Mouse (Mus musculus): ENCODE results near the gene Zfp867. TPM values are rescaled to one million over a fixed set of nuclear protein-coding genes. Genes with fewer than 3 reads are reported as not detected.

Gene Zfp867
- polyA plus RNA-seq, 1 experiment from 2014 or later, result 5.9 TPM

GRCm38 (mm10) chr11:59450230-59450771, 22.0 kb downstream of the Zfp867 start:
- Histone ChIP-seq H3K36me3 (peaks cover 46% of the 10 kb centered on the region), H3K4me1 (peaks cover 31% of the 10 kb centered on the region), H3K4me3 (peak overlapping the region; percentile 78), H3K27me3 (ENCODE audit: insufficient read depth, poor library complexity, severe bottlenecking) (no peaks in the 10 kb centered on the region), H3K9me3 (no peaks in the 10 kb centered on the region), H3K27ac (peak overlapping the region; percentile 91)
- DNase-seq (ENCODE audit: low spot score), result no peak
- WGBS, result under 1% methylated on average over 38 of the region's 38 CpGs

GRCm38 (mm10) chr11:59449741-59450229, 22.5 kb downstream of the Zfp867 start, which contains the start of gene Jmjd4:
Gene Jmjd4, plus strand, starts transcription at chr11:59450045.
- no peaks in the 10 kb centered on the region for H3K9me3 ChIP-seq
- H3K36me3 ChIP-seq, result peaks cover 42% of the 10 kb centered on the region
- H3K4me3 ChIP-seq, result peak within 1 kb of the TSS; percentile 78
- peak; percentile 95 for DNase-seq (ENCODE audit: low spot score)
- H3K4me1 ChIP-seq, result peaks cover 31% of the 10 kb centered on the region
- peak within 1 kb of the TSS; percentile 91 for H3K27ac ChIP-seq
- no peaks in the 10 kb centered on the region for H3K27me3 ChIP-seq (ENCODE audit: insufficient read depth, poor library complexity, severe bottlenecking)
- WGBS, result under 1% methylated on average over 31 of the region's 40 CpGs

GRCm38 (mm10) chr11:59443102-59443501, 29.2 kb downstream of the Zfp867 start:
- H3K36me3 ChIP-seq, result peaks cover 29% of the 10 kb centered on the region
- H3K9me3 ChIP-seq, result no peaks in the 10 kb centered on the region
- no peaks in the 10 kb centered on the region for H3K27me3 ChIP-seq (ENCODE audit: insufficient read depth, poor library complexity, severe bottlenecking)
- no peak for DNase-seq (ENCODE audit: low spot score)
- H3K4me3 ChIP-seq, result no peak overlapping the region
- H3K4me1 ChIP-seq, result peaks cover 4% of the 10 kb centered on the region; the same call in 1 of the 2 replicates
- no peak overlapping the region for H3K27ac ChIP-seq

GRCm38 (mm10) chr11:59437954-59438353, 34.3 kb downstream of the Zfp867 start:
- DNase-seq (ENCODE audit: low spot score), result no peak
- peaks cover 57% of the 10 kb centered on the region for H3K36me3 ChIP-seq
- WGBS, result 90% methylated on average over 12 of the region's 12 CpGs

GRCm38 (mm10) chr11:59432261-59432660, 40.0 kb downstream of the Zfp867 start:
- H3K36me3 ChIP-seq, result peaks cover 63% of the 10 kb centered on the region
- no peaks in the 10 kb centered on the region for H3K27me3 ChIP-seq (ENCODE audit: insufficient read depth, poor library complexity, severe bottlenecking)
- DNase-seq (ENCODE audit: low spot score), result no peak
- H3K4me3 ChIP-seq, result no peak overlapping the region
- 73% methylated on average over 3 of the region's 3 CpGs for WGBS
- peaks cover 4% of the 10 kb centered on the region; the same call in 1 of the 2 replicates for H3K4me1 ChIP-seq
- 0 out of 2 replicates have a peak, but pooled peaks cover 9% of the 10 kb centered on the region for H3K9me3 ChIP-seq
- no peak overlapping the region for H3K27ac ChIP-seq

More at GRCm38 (mm10) chr11:59437954-59438353, 34.3 kb downstream of the Zfp867 start:
- Histone ChIP-seq H3K9me3 (0 out of 2 replicates have a peak, but pooled peaks cover 9% of the 10 kb centered on the region), H3K4me1 (peaks cover 2% of the 10 kb centered on the region; the same call in 1 of the 2 replicates), H3K27me3 (ENCODE audit: insufficient read depth, poor library complexity, severe bottlenecking) (no peaks in the 10 kb centered on the region), H3K4me3 (no peak overlapping the region), H3K27ac (no peak overlapping the region)

GRCm38 (mm10) chr11:59429959-59430358, 42.3 kb downstream of the Zfp867 start:
- peaks cover 8% of the 10 kb centered on the region; the same call in 1 of the 2 replicates for H3K4me1 ChIP-seq
- H3K27me3 ChIP-seq (ENCODE audit: insufficient read depth, poor library complexity, severe bottlenecking), result no peaks in the 10 kb centered on the region
- no peak overlapping the region for H3K27ac ChIP-seq
- peaks cover 62% of the 10 kb centered on the region for H3K36me3 ChIP-seq
- WGBS, result 57% methylated on average over 1 of the region's 1 CpGs
- no peak overlapping the region for H3K4me3 ChIP-seq
- DNase-seq (ENCODE audit: low spot score), result no peak
- H3K9me3 ChIP-seq, result no peaks in the 10 kb centered on the region

GRCm38 (mm10) chr11:59428057-59428660, 44.1 kb downstream of the Zfp867 start:
- peaks cover 64% of the 10 kb centered on the region for H3K36me3 ChIP-seq
- no peak overlapping the region for H3K4me3 ChIP-seq
- H3K9me3 ChIP-seq, result no peaks in the 10 kb centered on the region
- no peak overlapping the region for H3K27ac ChIP-seq
- no peak for DNase-seq (ENCODE audit: low spot score)
- peaks cover 14% of the 10 kb centered on the region; the same call in 1 of the 2 replicates for H3K4me1 ChIP-seq
- WGBS, result 76% methylated on average over 9 of the region's 9 CpGs
- H3K27me3 ChIP-seq (ENCODE audit: insufficient read depth, poor library complexity, severe bottlenecking), result no peaks in the 10 kb centered on the region

GRCm38 (mm10) chr11:59425671-59426101, 46.6 kb downstream of the Zfp867 start:
- Histone ChIP-seq H3K4me3 (no peak overlapping the region), H3K9me3 (no peaks in the 10 kb centered on the region), H3K27ac (no peak overlapping the region), H3K4me1 (peaks cover 14% of the 10 kb centered on the region; the same call in 1 of the 2 replicates), H3K27me3 (ENCODE audit: insufficient read depth, poor library complexity, severe bottlenecking) (no peaks in the 10 kb centered on the region), H3K36me3 (peaks cover 73% of the 10 kb centered on the region)
- 52% methylated on average over 7 of the region's 7 CpGs for WGBS
- no peak for DNase-seq (ENCODE audit: low spot score)

- Histone ChIP-seq H3K36me3 (peaks cover 88% of the 10 kb centered on the region), H3K4me1 (peaks cover 14% of the 10 kb centered on the region; the same call in 1 of the 2 replicates), H3K27ac (no peak overlapping the region), H3K9me3 (no peaks in the 10 kb centered on the region), H3K4me3 (no peak overlapping the region), H3K27me3 (ENCODE audit: insufficient read depth, poor library complexity, severe bottlenecking) (no peaks in the 10 kb centered on the region)
- DNase-seq (ENCODE audit: low spot score), result no peak
- 77% methylated on average over 5 of the region's 5 CpGs for WGBS
Measured at GRCm38 (mm10) chr11:59423010-59423588, 49.2 kb downstream of the Zfp867 start.

- H3K9me3 ChIP-seq, result no peaks in the 10 kb centered on the region
- H3K4me3 ChIP-seq, result no peak overlapping the region
- peaks cover 14% of the 10 kb centered on the region; the same call in 1 of the 2 replicates for H3K4me1 ChIP-seq
- DNase-seq (ENCODE audit: low spot score), result no peak
- no peaks in the 10 kb centered on the region for H3K27me3 ChIP-seq (ENCODE audit: insufficient read depth, poor library complexity, severe bottlenecking)
- no peak overlapping the region for H3K27ac ChIP-seq
- H3K36me3 ChIP-seq, result peaks cover 82% of the 10 kb centered on the region
- 95% methylated on average over 2 of the region's 2 CpGs for WGBS
Measured at GRCm38 (mm10) chr11:59421967-59422366, 50.3 kb downstream of the Zfp867 start.

- Histone ChIP-seq H3K4me3 (no peak overlapping the region), H3K27me3 (ENCODE audit: insufficient read depth, poor library complexity, severe bottlenecking) (no peaks in the 10 kb centered on the region), H3K9me3 (no peaks in the 10 kb centered on the region), H3K4me1 (peaks cover 14% of the 10 kb centered on the region; the same call in 1 of the 2 replicates), H3K36me3 (peaks cover 82% of the 10 kb centered on the region), H3K27ac (no peak overlapping the region)
- no peak for DNase-seq (ENCODE audit: low spot score)
- WGBS, result 82% methylated on average over 8 of the region's 8 CpGs
Measured at GRCm38 (mm10) chr11:59421436-59421835, 50.8 kb downstream of the Zfp867 start.

GRCm38 (mm10) chr11:59418708-59419107, 53.6 kb downstream of the Zfp867 start:
- Histone ChIP-seq H3K4me1 (peaks cover 10% of the 10 kb centered on the region; the same call in 1 of the 2 replicates), H3K9me3 (no peaks in the 10 kb centered on the region; the same call in 1 of the 2 replicates), H3K4me3 (no peak overlapping the region), H3K36me3 (peaks cover 80% of the 10 kb centered on the region), H3K27me3 (ENCODE audit: insufficient read depth, poor library complexity, severe bottlenecking) (no peaks in the 10 kb centered on the region), H3K27ac (no peak overlapping the region)
- DNase-seq (ENCODE audit: low spot score), result no peak
- WGBS, result 85% methylated on average over 5 of the region's 5 CpGs

Data from heart, embryonic 10.5 days (tissue).